Mouse (Mus musculus): ENCODE results near the gene Mrap2. TPM values are rescaled to one million over a fixed set of nuclear protein-coding genes. Genes with fewer than 3 reads are reported as not detected.

The Mrap2 gene
- polyA plus RNA-seq (2014; fragmentation: Illumina TruSeq; extraction: RNeasy Lipid Tissue Mini Kit (QIAGEN cat#74804); ENCODE audit: low read depth, low replicate concordance) = not detected

GRCm38 (mm10) chr9:87144106-87144505 lies at the start of gene Mrap2:
TSS of gene Mrap2 (plus strand) at chr9:87144306.

Other genes starting within 250 kb of the Mrap2 start
- gene Ripply2, start 128.8 kb upstream of the Mrap2 start, polyA plus RNA-seq (2014; fragmentation: Illumina TruSeq; extraction: RNeasy Lipid Tissue Mini Kit (QIAGEN cat#74804); ENCODE audit: low read depth, low replicate concordance) = not detected
- gene Cyb5r4, start 122.3 kb upstream of the Mrap2 start, polyA plus RNA-seq (2014; fragmentation: Illumina TruSeq; extraction: RNeasy Lipid Tissue Mini Kit (QIAGEN cat#74804); ENCODE audit: low read depth, low replicate concordance) = 60.7 TPM
- 3.2 TPM for gene Cep162, start 111.2 kb downstream of the Mrap2 start, polyA plus RNA-seq (2014; fragmentation: Illumina TruSeq; extraction: RNeasy Lipid Tissue Mini Kit (QIAGEN cat#74804); ENCODE audit: low read depth, low replicate concordance)

Measured in liver, adult 10 weeks (tissue).